Mouse (Mus musculus): ENCODE measurements around the gene Ccdc169. TPM values are rescaled to one million over a fixed set of nuclear protein-coding genes. Genes with fewer than 3 reads are reported as not detected.

Gene Ccdc169
- polyA plus RNA-seq, 1 experiment from 2014 or later, result not detected

- WGBS (ENCODE audit: insufficient replicate concordance), result 56% methylated on average over 8 of the region's 8 CpGs
- no peaks in the 10 kb centered on the region for H3K27me3 ChIP-seq (ENCODE audit: insufficient read depth, low read length)
- no peak overlapping the region for H3K4me3 ChIP-seq (ENCODE audit: low read depth, low read length)
- no peaks in the 10 kb centered on the region for H3K4me1 ChIP-seq (ENCODE audit: insufficient read depth)
- ATAC-seq (no peak), DNase-seq (no peak)
- TF ChIP-seq EP300 (IDR thresholded peaks at IDR 0.05; ENCODE audit: low read depth), result no peak
- no peak for TF ChIP-seq CTCF (IDR thresholded peaks at IDR 0.05; ENCODE audit: low read depth)
- no peaks in the 10 kb centered on the region for H3K36me3 ChIP-seq (replicated peaks; ENCODE audit: insufficient read depth, low read length)
- no peak overlapping the region for H3K9ac ChIP-seq (replicated peaks)
- no peaks in the 10 kb centered on the region for H3K9me3 ChIP-seq (ENCODE audit: low read length)
- no peak overlapping the region for H3K4me2 ChIP-seq (ENCODE audit: low read depth, low read length)
- H3K27ac ChIP-seq (ENCODE audit: low read depth), result no peak overlapping the region
Observed at GRCm38 (mm10) chr3:55095968-55096654, 41.0 kb upstream of the Ccdc169 start.

- DNase-seq, result no peak
- no peak overlapping the region for H3K4me2 ChIP-seq (ENCODE audit: low read depth, low read length)
- H3K9me3 ChIP-seq (ENCODE audit: low read length), result no peaks in the 10 kb centered on the region
- H3K36me3 ChIP-seq (replicated peaks; ENCODE audit: insufficient read depth, low read length), result no peaks in the 10 kb centered on the region
- WGBS (ENCODE audit: insufficient replicate concordance), result 52% methylated on average over 2 of the region's 2 CpGs
- no peak overlapping the region for H3K27ac ChIP-seq (ENCODE audit: low read depth)
- TF ChIP-seq CTCF (IDR thresholded peaks at IDR 0.05; ENCODE audit: low read depth) (no peak), EP300 (IDR thresholded peaks at IDR 0.05; ENCODE audit: low read depth) (no peak)
- H3K27me3 ChIP-seq (ENCODE audit: insufficient read depth, low read length), result no peaks in the 10 kb centered on the region
- no peaks in the 10 kb centered on the region for H3K4me1 ChIP-seq (ENCODE audit: insufficient read depth)
- ATAC-seq, result no peak
- H3K4me3 ChIP-seq (ENCODE audit: low read depth, low read length), result no peak overlapping the region
- no peak overlapping the region for H3K9ac ChIP-seq (replicated peaks)
Observed at GRCm38 (mm10) chr3:55096655-55097005, 40.5 kb upstream of the Ccdc169 start.

- no peaks in the 10 kb centered on the region for H3K36me3 ChIP-seq (replicated peaks; ENCODE audit: insufficient read depth, low read length)
- no peaks in the 10 kb centered on the region for H3K9me3 ChIP-seq (ENCODE audit: low read length)
- H3K27me3 ChIP-seq (ENCODE audit: insufficient read depth, low read length), result no peaks in the 10 kb centered on the region
- TF ChIP-seq CTCF (IDR thresholded peaks at IDR 0.05; ENCODE audit: low read depth) (no peak), EP300 (IDR thresholded peaks at IDR 0.05; ENCODE audit: low read depth) (no peak)
- H3K4me3 ChIP-seq (ENCODE audit: low read depth, low read length), result no peak overlapping the region
- no peak for ATAC-seq
- no peak overlapping the region for H3K9ac ChIP-seq (replicated peaks)
- DNase-seq, result no peak
- H3K4me1 ChIP-seq (ENCODE audit: insufficient read depth), result no peaks in the 10 kb centered on the region
- no peak overlapping the region for H3K27ac ChIP-seq (ENCODE audit: low read depth)
- H3K4me2 ChIP-seq (ENCODE audit: low read depth, low read length), result no peak overlapping the region
- 63% methylated on average over 2 of the region's 2 CpGs for WGBS (ENCODE audit: insufficient replicate concordance)
Observed at GRCm38 (mm10) chr3:55097186-55097585, 40.0 kb upstream of the Ccdc169 start.

DNA sequence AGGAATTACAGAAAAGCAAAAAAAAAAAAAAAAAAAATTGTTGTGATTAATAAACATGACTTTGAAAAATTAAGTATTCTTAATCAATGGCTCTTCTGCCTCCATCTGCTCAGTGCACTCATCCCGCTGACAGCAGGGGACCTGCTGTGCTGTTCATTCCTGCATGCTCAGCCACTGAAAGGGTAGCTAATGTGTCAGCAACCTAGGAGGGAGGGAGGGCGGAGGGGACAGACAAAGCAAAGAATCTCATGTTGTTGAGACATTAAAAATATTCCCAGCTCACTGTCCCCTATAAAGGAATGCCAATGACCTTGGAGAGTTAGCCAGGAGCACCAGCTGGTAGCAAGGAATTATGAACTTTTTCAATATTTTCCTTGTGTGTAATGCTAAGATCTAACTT is 39.1 kb upstream of the Ccdc169 start:
- H3K4me2 ChIP-seq (ENCODE audit: low read depth, low read length), result no peak overlapping the region
- no peak overlapping the region for H3K27ac ChIP-seq (ENCODE audit: low read depth)
- no peaks in the 10 kb centered on the region for H3K36me3 ChIP-seq (replicated peaks; ENCODE audit: insufficient read depth, low read length)
- H3K9ac ChIP-seq (replicated peaks), result no peak overlapping the region
- no peaks in the 10 kb centered on the region for H3K27me3 ChIP-seq (ENCODE audit: insufficient read depth, low read length)
- H3K4me1 ChIP-seq (ENCODE audit: insufficient read depth), result no peaks in the 10 kb centered on the region
- H3K4me3 ChIP-seq (ENCODE audit: low read depth, low read length), result no peak overlapping the region
- TF ChIP-seq EP300 (IDR thresholded peaks at IDR 0.05; ENCODE audit: low read depth) (no peak), CTCF (IDR thresholded peaks at IDR 0.05; ENCODE audit: low read depth) (no peak)
- DNase-seq (no peak), ATAC-seq (no peak)
- WGBS (ENCODE audit: insufficient replicate concordance), result 73% methylated on average over 2 of the region's 2 CpGs
- H3K9me3 ChIP-seq (ENCODE audit: low read length), result no peaks in the 10 kb centered on the region

GRCm38 (mm10) chr3:55098990-55099389 is 38.1 kb upstream of the Ccdc169 start:
- Histone ChIP-seq H3K9ac (replicated peaks) (no peak overlapping the region), H3K4me2 (ENCODE audit: low read depth, low read length) (no peak overlapping the region), H3K36me3 (replicated peaks; ENCODE audit: insufficient read depth, low read length) (no peaks in the 10 kb centered on the region), H3K27me3 (ENCODE audit: insufficient read depth, low read length) (no peaks in the 10 kb centered on the region), H3K4me1 (ENCODE audit: insufficient read depth) (no peaks in the 10 kb centered on the region), H3K27ac (ENCODE audit: low read depth) (no peak overlapping the region), H3K9me3 (ENCODE audit: low read length) (no peaks in the 10 kb centered on the region), H3K4me3 (ENCODE audit: low read depth, low read length) (no peak overlapping the region)
- ATAC-seq (no peak), DNase-seq (no peak)
- TF ChIP-seq EP300 (IDR thresholded peaks at IDR 0.05; ENCODE audit: low read depth) (no peak), CTCF (IDR thresholded peaks at IDR 0.05; ENCODE audit: low read depth) (no peak)
- WGBS (ENCODE audit: insufficient replicate concordance), result 74% methylated on average over 11 of the region's 11 CpGs

DNA sequence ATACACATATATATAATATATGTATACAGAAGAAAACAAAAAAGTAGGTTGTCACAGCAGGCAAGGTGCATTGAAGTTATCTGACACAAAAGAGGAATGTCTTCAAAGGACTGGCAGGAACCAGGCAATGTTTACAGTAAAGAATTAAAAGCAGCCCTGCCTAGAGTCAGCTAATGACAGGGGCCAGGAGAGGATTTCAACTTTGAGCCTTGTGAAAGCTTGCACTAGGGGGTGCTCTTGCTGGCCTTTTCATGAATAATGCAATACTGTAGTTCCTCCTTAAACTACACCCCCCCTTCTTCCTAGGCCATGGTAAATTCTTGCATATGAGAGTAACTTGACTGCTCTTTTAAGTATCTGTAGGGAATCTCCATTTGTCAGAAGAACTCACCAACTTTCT is 36.0 kb upstream of the Ccdc169 start:
- H3K27ac ChIP-seq (ENCODE audit: low read depth), result no peak overlapping the region
- H3K9ac ChIP-seq (replicated peaks), result no peak overlapping the region
- H3K4me3 ChIP-seq (ENCODE audit: low read depth, low read length), result no peak overlapping the region
- no peak for DNase-seq
- H3K9me3 ChIP-seq (ENCODE audit: low read length), result no peaks in the 10 kb centered on the region
- no peaks in the 10 kb centered on the region for H3K4me1 ChIP-seq (ENCODE audit: insufficient read depth)
- no peaks in the 10 kb centered on the region for H3K27me3 ChIP-seq (ENCODE audit: insufficient read depth, low read length)
- no peak overlapping the region for H3K4me2 ChIP-seq (ENCODE audit: low read depth, low read length)
- ATAC-seq, result no peak
- peak; percentile 19; the same call in 1 of the 2 replicates for TF ChIP-seq CTCF (IDR thresholded peaks at IDR 0.05; ENCODE audit: low read depth)
- no peak for TF ChIP-seq EP300 (IDR thresholded peaks at IDR 0.05; ENCODE audit: low read depth)
- H3K36me3 ChIP-seq (replicated peaks; ENCODE audit: insufficient read depth, low read length), result no peaks in the 10 kb centered on the region

Measured in liver, postnatal 0 days (tissue).